Mouse (Mus musculus): ENCODE measurements at regions not wholly inside any gene's neighbourhood (a gene's known extent, or its start where the extent isn't known, plus 50 kb on each side); places are given as distances from the start of the nearest gene placed in this dataset.

DNA sequence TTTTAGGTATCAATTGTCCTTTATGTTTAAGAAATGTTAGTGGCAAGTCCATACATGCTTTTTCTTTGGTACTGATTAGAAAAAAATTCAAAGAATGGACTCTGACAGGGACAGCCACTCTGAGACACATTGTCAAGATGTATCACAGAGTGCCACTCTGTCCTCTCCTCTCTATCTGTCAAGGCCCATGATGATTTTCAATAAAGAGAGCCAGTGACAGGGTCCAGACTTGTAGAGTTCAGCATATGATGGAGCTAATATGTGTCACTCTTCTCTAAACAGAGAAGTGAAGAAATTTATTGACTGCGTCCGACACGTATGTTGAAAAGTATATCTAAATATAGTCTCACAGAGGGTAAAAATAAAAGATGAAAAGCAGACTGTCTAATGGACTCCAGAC, 672.2 kb upstream of the 4930452B06Rik start:
- no peak for DNase-seq (ENCODE audit: extremely low spot score, low read depth, low spot score)

DNA sequence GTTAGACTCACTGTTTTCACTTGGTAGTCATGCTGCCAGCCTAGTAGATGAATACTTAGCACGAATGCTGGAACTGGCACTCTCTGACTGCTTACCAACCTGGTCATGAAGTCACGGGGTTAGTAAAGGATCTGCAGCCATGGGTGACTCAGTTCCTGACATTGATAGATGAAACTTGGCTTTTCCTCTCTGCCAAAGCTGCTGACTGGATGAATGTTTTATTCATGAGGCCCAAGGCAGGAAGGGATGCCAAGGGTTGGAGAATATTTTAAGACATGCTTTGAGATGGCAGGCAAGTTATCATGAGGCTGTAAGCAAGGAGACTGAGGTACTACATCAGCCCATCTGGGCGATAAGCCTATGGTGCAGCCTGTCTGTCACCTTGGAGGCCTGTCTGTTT, 671.1 kb upstream of the 4930452B06Rik start:
- DNase-seq (ENCODE audit: extremely low spot score, low read depth, low spot score): no peak

DNA sequence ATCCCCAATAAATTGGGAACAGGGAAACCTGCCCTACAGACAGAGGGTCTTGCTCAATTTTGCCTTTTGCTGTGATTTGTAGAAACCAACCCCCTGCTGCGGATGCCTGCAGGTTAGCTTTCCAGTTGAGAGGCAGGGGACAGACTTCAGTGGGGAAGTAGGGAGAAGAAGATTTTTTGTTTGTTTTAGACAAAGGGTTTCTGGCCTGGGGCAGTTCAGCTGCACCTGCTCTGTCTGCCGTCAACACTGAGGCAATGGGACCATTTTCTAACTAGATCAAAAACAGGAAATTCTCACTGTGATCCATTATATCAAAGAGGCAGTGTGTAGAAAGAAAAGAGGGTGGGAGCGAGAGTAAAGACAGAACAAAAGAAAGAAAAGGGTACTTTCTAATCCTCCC, 665.6 kb upstream of the 4930452B06Rik start:
- no peak for DNase-seq (ENCODE audit: extremely low spot score, low read depth, low spot score)

DNA sequence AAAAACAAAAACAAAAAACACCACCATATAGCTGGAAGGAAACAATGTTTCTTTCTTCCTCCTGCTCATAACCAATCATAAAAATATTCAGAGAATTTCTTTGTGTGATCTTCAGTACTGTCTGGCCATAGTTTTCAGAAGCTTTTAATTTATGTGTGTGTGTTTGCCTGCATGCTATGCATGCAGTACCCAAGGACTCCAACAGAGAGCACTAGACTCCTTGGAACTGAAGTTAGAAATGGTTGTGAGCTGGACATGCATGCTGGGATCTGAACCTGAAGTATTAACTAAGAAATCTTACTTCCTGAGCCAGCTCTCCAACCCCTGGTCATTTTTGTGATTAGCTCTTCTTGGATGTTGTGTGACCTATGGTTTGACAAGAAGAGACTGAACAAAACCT, 664.7 kb upstream of the 4930452B06Rik start:
- DNase-seq (ENCODE audit: extremely low spot score, low read depth, low spot score): no peak

DNA sequence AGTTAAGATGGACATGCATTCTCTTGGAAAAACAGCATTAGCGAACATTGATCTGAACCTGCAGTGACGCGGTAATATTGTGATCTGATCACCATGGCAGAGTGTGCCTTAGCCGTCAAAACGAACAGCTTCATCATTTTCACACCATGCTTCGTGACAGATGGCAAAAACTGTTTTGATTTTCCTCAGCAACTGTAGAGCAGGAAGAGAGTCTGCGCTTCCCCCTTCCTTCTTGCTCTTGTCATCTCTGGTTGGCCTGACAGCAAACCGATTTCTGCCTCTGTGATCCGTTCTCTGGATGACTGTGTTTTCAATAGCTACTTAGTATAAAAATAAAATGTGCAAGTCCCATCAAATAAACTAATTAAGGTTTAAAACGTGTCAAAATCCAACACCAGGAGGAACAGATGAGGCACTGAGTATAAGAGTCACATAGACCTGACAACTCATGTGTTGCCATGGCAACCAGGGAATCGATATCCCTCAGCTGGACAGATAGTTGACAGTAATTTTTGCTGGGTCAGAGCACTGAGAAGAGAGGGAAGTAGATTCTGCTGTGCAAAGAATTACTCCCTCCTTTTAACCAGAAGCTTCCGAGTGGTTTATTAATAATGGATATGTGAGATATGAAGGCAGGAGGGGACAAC, 663.9 kb upstream of the 4930452B06Rik start:
- DNase-seq (ENCODE audit: extremely low spot score, low read depth, low spot score): no peak

DNA sequence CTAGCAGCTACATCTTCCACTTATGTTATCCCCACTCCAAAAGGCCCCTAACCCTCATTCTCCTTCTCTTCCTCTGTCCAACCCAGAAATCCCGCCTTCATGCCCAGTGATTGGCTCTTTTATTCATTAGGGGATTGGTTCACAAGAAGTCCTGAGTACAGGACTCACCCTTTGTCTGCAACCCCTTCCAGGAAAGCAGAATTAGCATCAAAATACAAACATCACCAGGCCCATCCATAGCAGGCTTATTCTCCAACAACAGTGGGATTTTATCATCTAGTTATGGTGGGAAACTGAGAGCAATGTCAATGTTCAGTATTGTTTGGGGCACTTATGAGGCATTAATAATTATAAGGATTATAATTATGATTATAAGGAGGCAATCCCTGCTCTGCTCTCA, 661.3 kb upstream of the 4930452B06Rik start:
- no peak for DNase-seq (ENCODE audit: extremely low spot score, low read depth, low spot score)

DNA sequence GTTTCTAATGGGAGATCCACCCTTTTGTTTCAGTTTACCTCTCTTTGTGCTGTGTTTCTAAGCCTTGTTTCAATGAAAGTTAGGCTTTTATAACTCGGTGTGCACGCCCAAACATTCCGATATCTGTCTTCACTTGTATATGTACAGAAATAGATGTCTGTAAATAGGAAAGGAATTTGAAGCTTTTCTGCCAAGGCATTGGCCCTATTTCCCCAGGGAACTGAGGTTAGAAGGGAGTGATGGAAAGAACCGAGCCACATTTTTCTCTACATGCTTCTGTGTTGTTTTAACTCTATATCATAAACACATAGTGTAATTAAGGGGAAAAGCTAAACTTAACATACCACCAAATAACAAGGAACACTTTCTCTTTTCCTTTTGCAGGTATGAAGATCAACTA, 653.8 kb upstream of the 4930452B06Rik start:
- DNase-seq (ENCODE audit: extremely low spot score, low read depth, low spot score): no peak

DNA sequence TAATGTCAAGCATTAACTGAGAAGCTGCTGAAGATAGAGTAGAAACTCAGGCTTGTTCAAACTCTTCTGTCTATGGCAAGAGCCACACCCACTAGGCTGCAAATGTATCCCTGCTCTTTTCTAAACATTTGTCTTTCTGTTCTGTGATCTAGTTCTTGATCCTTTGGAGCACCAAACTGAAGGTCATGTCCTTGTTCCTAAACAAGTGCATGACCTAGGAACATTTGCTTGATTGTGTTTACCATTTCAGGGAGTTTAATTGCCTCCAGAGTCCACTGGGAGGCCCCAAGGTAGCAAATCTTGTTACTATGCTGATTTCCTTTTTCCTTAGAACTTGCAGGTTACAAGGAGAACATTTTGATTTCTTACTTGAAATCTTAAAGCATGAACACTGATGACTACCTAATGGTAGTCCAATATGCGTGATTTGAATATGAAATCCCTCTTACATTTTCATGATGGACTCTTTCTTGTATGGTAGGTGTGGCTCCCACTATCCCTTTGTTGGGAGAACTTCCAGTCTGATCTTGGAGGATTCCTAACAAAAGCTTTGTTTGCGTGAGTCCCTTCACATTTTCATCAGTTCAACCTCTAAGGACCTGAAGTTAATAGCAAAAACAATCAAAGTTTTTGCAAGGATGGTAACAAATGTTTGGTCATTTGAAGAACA, 652.9 kb upstream of the 4930452B06Rik start:
- DNase-seq (ENCODE audit: extremely low spot score, low read depth, low spot score): no peak

DNA sequence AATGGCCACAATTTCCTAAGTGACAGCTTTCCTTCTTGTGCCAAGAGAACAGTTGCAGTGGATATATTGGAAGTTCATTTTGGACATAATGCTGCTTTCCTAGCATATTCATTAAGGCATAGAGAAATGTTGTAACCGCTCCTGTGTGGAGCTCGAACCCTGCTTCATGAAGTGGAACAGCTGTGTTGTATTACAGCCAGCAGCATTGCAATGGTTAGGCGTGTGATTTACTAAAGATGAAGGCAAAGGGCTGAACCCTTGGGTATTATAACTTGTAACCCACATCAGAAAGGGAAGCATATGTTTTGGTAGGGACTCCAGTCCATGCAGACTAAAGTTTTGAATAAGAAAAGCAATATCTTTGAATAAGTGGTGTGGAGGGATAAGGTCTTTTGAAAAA, 649.2 kb upstream of the 4930452B06Rik start:
- DNase-seq (ENCODE audit: extremely low spot score, low read depth, low spot score): no peak

DNA sequence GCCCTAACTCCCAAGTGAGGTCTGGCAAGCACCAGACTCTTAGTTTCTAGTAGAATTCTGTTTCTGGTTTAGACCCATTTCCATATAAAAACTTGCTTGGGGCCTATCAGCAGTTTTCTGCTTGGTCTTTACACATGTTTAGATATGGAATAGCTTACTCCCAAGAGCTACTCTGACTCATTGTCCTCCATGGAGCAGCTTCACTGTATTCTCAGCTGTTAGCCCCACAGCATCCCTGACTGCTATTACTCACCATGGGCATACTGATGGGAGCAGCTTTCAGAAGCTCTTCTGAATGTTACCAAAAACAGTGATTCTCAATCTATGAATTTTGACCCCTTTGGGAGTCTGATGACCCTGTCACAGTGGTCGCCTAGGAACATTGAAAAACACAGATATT, 630.1 kb upstream of the 4930452B06Rik start:
- no peak for DNase-seq (ENCODE audit: extremely low spot score, low read depth, low spot score)

DNA sequence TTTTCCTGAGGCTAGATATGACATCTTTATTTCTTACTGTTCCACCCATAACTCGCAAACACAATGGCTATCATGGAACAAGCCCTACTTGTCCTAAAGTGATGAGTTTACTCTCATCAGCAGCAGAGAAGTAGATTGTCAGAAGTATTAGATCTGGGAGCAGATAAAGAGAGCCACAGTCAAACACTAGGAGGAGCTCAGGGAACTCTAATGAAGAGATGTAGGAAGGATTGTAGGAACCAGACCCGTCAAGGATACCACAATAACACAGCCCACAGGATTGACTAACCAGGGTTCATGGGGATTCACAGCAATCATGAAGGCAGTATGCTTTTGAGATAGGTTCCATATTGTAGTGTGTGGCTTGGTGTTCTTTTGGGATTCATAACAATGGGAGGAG, 628.5 kb upstream of the 4930452B06Rik start:
- no peak for DNase-seq (ENCODE audit: extremely low spot score, low read depth, low spot score)

DNA sequence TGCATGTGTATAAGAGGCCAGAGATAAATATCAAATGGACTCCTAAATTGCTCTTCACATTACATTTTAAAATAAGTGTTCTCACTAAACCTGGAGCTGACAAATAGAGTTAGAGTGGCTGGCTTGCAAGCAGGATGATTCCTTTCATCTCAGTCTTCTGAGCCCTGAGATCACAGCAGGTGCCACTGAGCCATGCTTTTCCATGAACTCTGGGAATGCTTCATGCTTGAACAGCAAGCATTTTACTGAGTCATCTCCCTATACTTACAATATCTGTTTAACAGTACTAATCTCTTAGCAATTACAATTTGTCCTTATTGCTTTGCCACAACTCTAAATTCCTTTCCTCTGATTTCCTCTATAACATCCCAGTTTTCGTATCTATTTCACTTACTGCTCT, 622.1 kb upstream of the 4930452B06Rik start:
- DNase-seq (ENCODE audit: extremely low spot score, low read depth, low spot score): no peak

DNA sequence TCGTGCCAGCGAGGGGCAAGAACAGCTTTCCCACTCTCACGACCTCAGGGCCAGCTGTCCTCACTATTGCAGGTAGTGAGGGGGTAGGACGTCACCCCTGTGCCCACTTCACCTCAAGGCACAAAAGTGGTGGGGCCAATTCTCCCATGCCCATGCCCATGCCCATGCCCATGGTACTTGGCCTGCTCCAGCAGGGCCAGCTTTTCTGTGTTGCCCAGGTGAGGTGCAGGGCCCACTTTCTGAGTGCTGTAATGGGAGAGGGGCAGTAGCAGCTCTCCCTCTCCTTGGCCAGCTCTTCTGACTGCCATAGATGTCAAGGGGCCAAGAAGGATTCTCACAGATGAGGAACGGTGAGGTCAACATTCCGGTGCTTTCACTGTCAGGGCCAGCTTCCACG, 619.6 kb upstream of the 4930452B06Rik start:
- DNase-seq (ENCODE audit: extremely low spot score, low read depth, low spot score): no peak

DNA sequence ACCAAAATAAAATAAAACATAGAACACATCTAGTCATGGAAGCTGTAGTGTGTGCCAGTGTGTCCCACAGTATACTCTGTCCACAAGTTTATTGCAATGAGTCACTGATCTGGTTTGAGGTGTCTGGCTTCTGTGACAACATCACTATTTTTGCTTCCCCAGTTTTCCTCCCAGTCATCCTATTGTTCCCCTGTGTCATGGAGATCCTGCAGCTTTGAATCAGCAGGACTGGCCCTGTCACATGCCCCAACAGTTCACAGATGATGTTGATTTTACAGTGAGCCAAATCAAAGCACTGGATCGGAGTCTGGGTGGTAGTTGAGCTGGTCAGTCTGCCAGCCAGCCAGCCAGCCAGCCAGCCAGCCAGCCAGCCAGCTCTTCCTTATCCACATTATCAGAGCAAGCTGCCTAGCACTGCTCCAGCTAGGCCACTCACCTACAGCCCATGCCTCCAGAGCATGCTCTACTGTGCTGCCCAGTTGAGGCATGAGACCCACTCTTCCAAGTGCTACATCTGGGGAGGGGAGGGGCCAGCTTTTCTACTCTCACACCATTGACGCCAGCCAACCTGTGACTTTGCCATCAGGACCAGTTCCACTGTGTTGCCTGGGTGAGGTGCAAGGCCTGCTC, 619.1 kb upstream of the 4930452B06Rik start:
- DNase-seq (ENCODE audit: extremely low spot score, low read depth, low spot score): no peak

DNA sequence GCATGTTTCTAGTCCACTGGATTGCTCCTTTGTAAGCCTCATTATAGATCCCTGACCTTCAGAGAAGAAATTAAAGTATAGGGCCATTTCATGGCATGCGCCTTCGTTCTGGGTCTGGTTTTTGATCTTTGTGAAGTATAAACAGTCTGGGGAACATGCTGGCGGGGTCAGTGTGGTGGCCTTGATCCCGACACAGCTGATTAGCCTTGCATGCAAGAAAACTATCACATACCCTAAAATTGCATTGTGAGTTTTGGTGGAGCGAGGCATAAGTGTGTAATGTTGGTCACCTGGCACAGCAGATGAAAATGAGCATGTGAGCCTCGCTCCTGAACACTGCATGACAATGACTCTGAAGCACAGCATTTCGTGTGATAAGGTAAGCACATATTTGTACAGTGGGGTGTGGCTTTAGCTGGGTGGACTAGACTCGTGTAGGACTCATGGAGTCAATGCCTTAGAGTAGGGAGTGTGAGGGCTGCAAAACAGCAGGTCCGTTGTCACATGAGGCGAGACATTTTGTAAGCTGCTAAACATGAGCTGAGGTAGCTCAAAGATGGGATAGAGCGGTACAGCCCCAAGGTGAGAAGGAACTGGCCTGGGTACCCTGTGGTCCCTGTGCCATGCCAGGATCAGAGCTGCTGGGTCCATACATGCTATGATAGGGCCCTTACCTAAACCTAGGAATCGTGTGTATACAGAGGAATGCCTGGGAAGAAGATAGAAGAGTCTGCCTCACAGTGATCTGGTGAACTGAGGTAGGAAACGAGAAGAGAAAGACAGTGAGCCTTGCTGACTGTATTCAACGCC, 601.4 kb upstream of the 4930452B06Rik start:
- DNase-seq (ENCODE audit: extremely low spot score, low read depth, low spot score): no peak

DNA sequence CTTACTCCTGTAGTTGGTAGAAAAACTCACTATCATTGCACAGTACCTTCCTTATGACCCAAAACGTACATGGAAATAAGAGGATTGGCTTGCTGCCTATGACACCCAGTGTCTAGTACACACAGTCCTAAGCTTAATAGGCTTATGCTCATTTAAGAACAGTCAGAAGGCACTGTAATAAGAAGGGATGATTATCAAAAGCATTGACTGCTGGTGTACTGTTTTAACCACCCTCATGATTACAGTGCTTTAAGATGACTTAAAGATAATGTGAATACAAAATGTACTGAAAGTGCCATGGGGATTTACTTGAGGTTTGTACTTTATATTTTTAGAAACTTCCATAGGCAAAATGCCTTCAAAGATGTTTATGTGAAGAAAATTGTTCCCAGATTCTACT, 586.0 kb upstream of the 4930452B06Rik start:
- DNase-seq (ENCODE audit: extremely low spot score, low read depth, low spot score): no peak

DNA sequence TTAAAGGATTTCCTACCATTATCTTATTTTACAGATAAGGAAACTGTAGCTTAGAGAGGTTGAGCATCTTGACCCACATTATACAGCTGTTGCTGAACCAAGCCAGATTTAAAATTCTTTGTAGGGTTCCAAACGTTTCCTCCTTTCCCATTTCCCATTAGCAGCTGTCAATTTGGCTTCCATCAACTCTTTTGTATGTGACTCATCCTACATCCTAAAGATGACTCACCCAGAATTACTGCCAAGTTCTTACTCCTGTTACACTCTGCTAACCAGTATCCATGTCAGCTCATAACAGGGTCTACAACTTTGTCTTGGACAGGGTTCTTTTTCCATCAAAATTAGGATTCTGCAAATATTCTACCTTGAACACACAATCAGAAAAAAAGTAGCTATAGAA, 579.2 kb upstream of the 4930452B06Rik start:
- DNase-seq (ENCODE audit: extremely low spot score, low read depth, low spot score): no peak

DNA sequence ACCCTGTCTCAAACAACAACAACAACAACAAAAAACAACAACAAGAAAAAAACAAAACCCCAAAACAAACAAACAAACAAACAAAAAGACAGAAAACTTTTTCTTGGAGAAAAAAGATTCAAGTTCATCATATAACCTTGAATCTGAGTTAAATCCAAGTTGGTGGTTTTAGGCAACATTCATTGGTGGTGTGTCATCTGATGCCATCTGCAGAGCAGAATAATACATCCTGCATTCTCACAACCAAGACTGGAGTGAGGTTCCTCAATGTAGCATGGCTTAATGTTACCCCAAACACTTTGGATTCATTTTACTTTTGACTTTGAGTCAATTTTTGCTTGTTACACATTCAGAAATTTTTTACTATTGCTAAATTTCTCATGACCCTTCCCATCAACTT, 577.3 kb upstream of the 4930452B06Rik start:
- DNase-seq (ENCODE audit: extremely low spot score, low read depth, low spot score): no peak

DNA sequence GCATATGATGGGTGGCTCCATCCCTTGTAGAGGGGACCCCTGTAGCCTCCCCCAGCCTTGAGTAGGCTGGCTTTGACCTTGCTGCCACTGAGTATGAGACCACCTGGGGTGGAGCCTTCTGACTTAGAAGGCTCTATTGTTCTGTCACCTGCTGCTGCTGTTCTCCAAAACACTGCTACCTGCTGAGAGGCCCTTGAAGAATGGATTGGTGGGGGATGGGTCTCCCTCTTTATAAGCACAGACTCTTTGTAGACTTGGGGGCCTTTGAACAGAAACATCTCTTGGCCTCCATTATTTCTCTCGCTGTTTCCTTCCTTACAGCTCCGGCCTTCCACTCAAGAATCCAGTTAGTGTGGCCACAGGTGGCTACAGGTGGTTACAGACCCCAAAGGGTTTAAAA, 576.1 kb upstream of the 4930452B06Rik start:
- no peak for DNase-seq (ENCODE audit: extremely low spot score, low read depth, low spot score)

DNA sequence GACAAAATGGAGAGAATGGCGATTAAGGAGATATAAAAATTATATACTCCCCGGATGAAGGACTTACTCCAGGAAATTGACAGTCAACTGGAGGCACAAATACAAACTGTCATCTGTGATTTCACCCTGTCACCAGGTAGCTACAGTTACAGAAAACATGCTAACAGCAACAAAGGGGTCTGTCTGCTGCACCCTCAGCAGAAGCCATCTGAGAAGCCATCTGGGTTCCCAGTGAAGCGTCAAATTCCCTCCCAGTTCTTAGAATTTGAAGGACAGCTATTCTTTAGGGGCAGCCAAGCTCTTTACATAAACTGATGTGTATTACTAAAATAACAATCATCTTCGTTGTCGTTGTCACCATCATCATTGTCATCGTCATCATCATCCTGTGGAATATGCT, 561.6 kb upstream of the 4930452B06Rik start:
- DNase-seq (ENCODE audit: extremely low spot score, low read depth, low spot score): no peak

DNA sequence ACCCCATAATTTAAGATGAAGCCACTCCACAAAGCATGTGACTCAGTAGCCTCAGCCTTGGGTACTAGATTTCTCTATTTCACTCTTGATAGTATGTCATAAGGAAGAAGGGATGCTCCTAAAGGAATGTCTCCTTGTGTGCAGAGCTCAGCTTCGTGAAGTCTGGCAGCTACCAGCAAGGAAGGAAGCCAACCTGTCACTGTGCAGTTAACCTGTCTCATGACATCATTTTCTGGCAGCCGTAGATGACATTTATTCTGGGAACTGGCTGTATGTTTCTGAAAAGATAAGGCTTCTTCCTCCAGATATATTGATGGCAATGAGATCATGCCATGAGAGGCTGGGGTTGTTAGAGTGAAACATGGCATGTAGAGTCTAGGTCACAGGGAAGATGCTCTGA, 534.2 kb upstream of the 4930452B06Rik start:
- DNase-seq (ENCODE audit: extremely low spot score, low read depth, low spot score): no peak

Data from hindlimb bud, embryonic 11.5 days (tissue).